Mouse (Mus musculus) forebrain, postnatal 0 days (tissue): ENCODE measurements at regions not wholly inside any gene's neighbourhood (a gene's known extent, or its start where the extent isn't known, plus 50 kb on each side); places are given as distances from the start of the nearest gene placed in this dataset.

Experiments used
- ATAC-seq: fragments of 200-750 bp; cut with Nextera tagmentation; 2 replicates; pipeline ENCODE4 v1.8.0; 2017; ENCODE audit warnings: mild to moderate bottlenecking, moderate library complexity
- DNase-seq: peaks from one replicate; pipeline ENCODE4 v3.0.0-alpha.2; 2015
- H3K27ac ChIP-seq: fragments of 300-500 bp; sonication (generic); 2 replicates; pipeline ENCODE4 v1.5.1; 2014; ENCODE audit warnings: low read depth, mild to moderate bottlenecking, antibody characterized with exemption, low read length, moderate library complexity, mixed read lengths
- H3K27me3 ChIP-seq: fragments of 300-500 bp; sonication (generic); 2 replicates; pipeline ENCODE4 v1.6.1; 2014; ENCODE audit warnings: mild to moderate bottlenecking, low read length, mixed read lengths; ENCODE audit not compliant: insufficient read depth
- H3K36me3 ChIP-seq: fragments of 300-500 bp; sonication (generic); 2 replicates; pipeline ENCODE4 v1.6.1; 2014; ENCODE audit warnings: mild to moderate bottlenecking, moderate library complexity; ENCODE audit not compliant: insufficient read depth
- H3K4me1 ChIP-seq: fragments of 300-500 bp; sonication (generic); 2 replicates; pipeline ENCODE4 v1.6.1; 2014; ENCODE audit warnings: antibody characterized with exemption; ENCODE audit not compliant: insufficient read depth
- H3K4me2 ChIP-seq: fragments of 300-500 bp; sonication (generic); 2 replicates; pipeline ENCODE4 v1.6.1; 2014; ENCODE audit warnings: low read depth, mild to moderate bottlenecking, moderate library complexity
- H3K4me3 ChIP-seq: fragments of 300-500 bp; sonication (generic); 2 replicates; pipeline ENCODE4 v1.5.1; 2014; ENCODE audit warnings: low read depth, low read length, mixed read lengths
- H3K9ac ChIP-seq: fragments of 300-500 bp; sonication (generic); 2 replicates; pipeline ENCODE4 v1.6.1; 2014; ENCODE audit warnings: mild to moderate bottlenecking
- H3K9me3 ChIP-seq: fragments of 300-500 bp; sonication (generic); 2 replicates; pipeline ENCODE4 v1.6.1; 2016; ENCODE audit warnings: low read length
- CTCF ChIP-seq: sonication (generic); IDR thresholded peaks from 2 replicates; pipeline ENCODE4 v1.5.1; 2016; ENCODE audit warnings: antibody characterized with exemption, control low read depth, low read depth
- WGBS: fragments of 180-500 bp; shearing (Covaris S2); extraction: QIAGEN DNeasy Blood & Tissue Kit; methylation state at CpG from one replicate; pipeline ENCODE4 v1.1.7; 2014; 5-methylcytosine and 5-hydroxymethylcytosine counted together

DNA sequence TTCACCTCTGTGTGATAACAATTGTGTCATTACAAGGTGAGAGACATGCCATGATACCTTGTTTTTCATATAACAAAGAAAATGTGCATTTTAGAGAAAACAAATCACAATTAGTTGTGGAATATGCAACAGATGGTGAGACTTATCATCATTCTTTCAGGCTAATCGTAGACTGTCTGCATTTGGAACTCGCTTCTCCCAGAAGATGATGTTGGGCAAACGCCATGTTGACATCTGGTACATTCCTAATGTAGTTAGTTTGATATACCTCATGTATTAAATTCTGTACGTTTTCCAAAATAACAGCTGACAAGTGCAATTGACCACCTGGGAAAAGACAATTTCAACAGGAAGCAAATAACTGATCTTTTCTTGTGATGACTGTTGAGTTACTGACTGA lies 482.0 kb upstream of the 4931408C20Rik start:
- no peaks in the 10 kb centered on the region for H3K27me3 ChIP-seq
- H3K36me3 ChIP-seq = no peaks in the 10 kb centered on the region
- no peak for TF ChIP-seq CTCF
- no peak overlapping the region for H3K4me3 ChIP-seq
- no peak overlapping the region for H3K9ac ChIP-seq
- DNase-seq (peak; percentile 21), ATAC-seq (no peak)
- H3K27ac ChIP-seq = no peak overlapping the region
- 67% methylated on average over 4 of the region's 4 CpGs for WGBS
- H3K4me1 ChIP-seq = no peaks in the 10 kb centered on the region
- no peaks in the 10 kb centered on the region for H3K9me3 ChIP-seq
- no peak overlapping the region for H3K4me2 ChIP-seq
